Mouse (Mus musculus) spleen, adult 2 months (tissue): ENCODE measurements around the gene Ctsl.

Source experiments
- CTCF ChIP-seq: fragments of 200-500 bp; IDR thresholded peaks from 2 replicates; pipeline ENCODE4 v1.5.1; 2011; ENCODE audit warnings: mild to moderate bottlenecking, inconsistent platforms; ENCODE audit not compliant: insufficient read depth, insufficient read length, insufficient replicate concordance; ENCODE audit errors: extremely low read depth
- POLR2A ChIP-seq: fragments of 200-500 bp; IDR thresholded peaks from 2 replicates; pipeline ENCODE4 v1.6.1; 2011; ENCODE audit warnings: low read depth, low read length, inconsistent platforms

DNA sequence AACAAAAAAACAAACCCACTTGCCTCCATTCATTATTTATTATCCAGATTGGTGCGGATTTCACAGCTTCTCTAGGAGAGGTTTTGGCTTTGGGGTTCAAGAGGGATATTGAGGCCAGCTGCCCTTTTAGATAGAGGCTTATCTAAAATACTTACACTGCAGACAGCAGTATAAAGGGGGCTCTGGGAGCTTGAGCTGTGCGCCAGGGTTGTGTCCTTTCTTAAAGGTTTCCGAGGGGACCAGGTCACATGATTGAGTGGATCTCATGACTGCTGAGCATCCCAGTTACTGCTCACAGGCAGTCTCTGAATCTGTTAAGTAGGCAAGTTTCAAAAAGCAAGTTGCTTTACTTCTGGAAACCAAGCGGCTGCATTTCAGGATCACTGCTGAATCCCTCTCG is 13.3 kb downstream of the Ctsl start:
- TF ChIP-seq CTCF = no peak
- TF ChIP-seq POLR2A = no peak
